Mouse (Mus musculus): Measurements from ENCODE around the gene Trim72.

The Trim72 gene

GRCm38 (mm10) chr7:128003688-128004087, at the start of gene Trim72:
Gene Trim72, plus strand, starts transcription at chr7:128003949.
- ATAC-seq (ENCODE audit: low TSS enrichment): 0 out of 2 replicates have a peak, but pooled peaks have one; percentile 38

- no peak for ATAC-seq (ENCODE audit: low TSS enrichment)
Measured at GRCm38 (mm10) chr7:127959364-127959763, 44.4 kb upstream of the Trim72 start.

- no peak for ATAC-seq (ENCODE audit: low TSS enrichment)
Measured at GRCm38 (mm10) chr7:127966371-127966918, 37.3 kb upstream of the Trim72 start.

- peak; percentile 94 for ATAC-seq (ENCODE audit: low TSS enrichment)
Measured at GRCm38 (mm10) chr7:127967004-127967921, 36.5 kb upstream of the Trim72 start, which contains the start of gene Fus. Gene Fus, plus strand, starts transcription at chr7:127967457.

GRCm38 (mm10) chr7:127967922-127968828, 35.6 kb upstream of the Trim72 start:
- ATAC-seq (ENCODE audit: low TSS enrichment): peak; percentile 59; the same call in 1 of the 2 replicates

- ATAC-seq (ENCODE audit: low TSS enrichment): no peak
Measured at GRCm38 (mm10) chr7:127974413-127974930, 29.3 kb upstream of the Trim72 start.

- no peak for ATAC-seq (ENCODE audit: low TSS enrichment)
Measured at GRCm38 (mm10) chr7:127978856-127979255, 24.9 kb upstream of the Trim72 start.

- ATAC-seq (ENCODE audit: low TSS enrichment): no peak
Measured at GRCm38 (mm10) chr7:127980606-127981005, 23.1 kb upstream of the Trim72 start.

- ATAC-seq (ENCODE audit: low TSS enrichment): no peak
Measured at GRCm38 (mm10) chr7:127988904-127989303, 14.8 kb upstream of the Trim72 start.

GRCm38 (mm10) chr7:127991643-127992487, 11.9 kb upstream of the Trim72 start:
- peak; percentile 56; the same call in 1 of the 2 replicates for ATAC-seq (ENCODE audit: low TSS enrichment)

- 0 out of 2 replicates have a peak, but pooled peaks have one; percentile 10 for ATAC-seq (ENCODE audit: low TSS enrichment)
Measured at GRCm38 (mm10) chr7:127992488-127993340, 11.0 kb upstream of the Trim72 start.

- peak; percentile 10; the same call in 1 of the 2 replicates for ATAC-seq (ENCODE audit: low TSS enrichment)
Measured at GRCm38 (mm10) chr7:127993341-127993977, 10.3 kb upstream of the Trim72 start, which contains the start of gene Pycard. Gene Pycard, minus strand, starts transcription at chr7:127993867.

GRCm38 (mm10) chr7:127999436-127999835, 4.3 kb upstream of the Trim72 start:
- ATAC-seq (ENCODE audit: low TSS enrichment): no peak

- no peak for ATAC-seq (ENCODE audit: low TSS enrichment)
Measured at GRCm38 (mm10) chr7:128000068-128000950, 3.4 kb upstream of the Trim72 start.

- ATAC-seq (ENCODE audit: low TSS enrichment): no peak
Measured at GRCm38 (mm10) chr7:128003098-128003497, 651 bp upstream of the Trim72 start.

GRCm38 (mm10) chr7:128004150-128004486, 369 bp downstream of the Trim72 start:
- peak; percentile 38; the same call in 1 of the 2 replicates for ATAC-seq (ENCODE audit: low TSS enrichment)

- ATAC-seq (ENCODE audit: low TSS enrichment): no peak
Measured at GRCm38 (mm10) chr7:128004487-128005362, 976 bp downstream of the Trim72 start.

Data from frontal cortex, adult (tissue).